Mouse (Mus musculus) embryo, embryonic 10 days (tissue): ENCODE measurements around the gene Sclt1.

Source experiments
- DNase-seq: peaks from one replicate; pipeline ENCODE4 v3.0.0-alpha.2; 2015; ENCODE audit warnings: low spot score

Gene Sclt1

GRCm38 (mm10) chr3:41586917-41587316, 155.4 kb downstream of the Sclt1 start:
- no peak for DNase-seq

- no peak for DNase-seq
These were observed 156.0 kb downstream of the Sclt1 start for GRCm38 (mm10) chr3:41586330-41586729.

- DNase-seq, result no peak
These were observed 156.8 kb downstream of the Sclt1 start for GRCm38 (mm10) chr3:41585548-41585947.

GRCm38 (mm10) chr3:41583621-41584020, 158.7 kb downstream of the Sclt1 start:
- DNase-seq, result no peak

- DNase-seq, result no peak
These were observed 159.2 kb downstream of the Sclt1 start for GRCm38 (mm10) chr3:41583092-41583491.

- DNase-seq, result no peak
These were observed 160.1 kb downstream of the Sclt1 start for GRCm38 (mm10) chr3:41582256-41582655.

GRCm38 (mm10) chr3:41581436-41581835, 160.9 kb downstream of the Sclt1 start:
- DNase-seq, result no peak

GRCm38 (mm10) chr3:41580401-41581323, 161.7 kb downstream of the Sclt1 start:
- no peak for DNase-seq

- DNase-seq, result no peak
These were observed 162.4 kb downstream of the Sclt1 start for GRCm38 (mm10) chr3:41579873-41580272.

GRCm38 (mm10) chr3:41577240-41577639, 165.1 kb downstream of the Sclt1 start:
- DNase-seq, result no peak
